Mouse (Mus musculus) embryonic facial prominence, embryonic 11.5 days (tissue): ENCODE results near the gene Slc4a8. TPM values are rescaled to one million over a fixed set of nuclear protein-coding genes. Genes with fewer than 3 reads are reported as not detected.

Experiments
- ATAC-seq: fragments of 200-750 bp; cut with Nextera tagmentation; replicated peaks from 2 replicates; pipeline ENCODE4 v1.8.0; 2017; ENCODE audit warnings: low read depth; ENCODE audit not compliant: insufficient number of reproducible peaks, low FRiP score, low TSS enrichment
- DNase-seq: peaks from one replicate; pipeline ENCODE4 v3.0.0-alpha.2; 2015; ENCODE audit warnings: low spot score
- H3K27ac ChIP-seq: fragments of 300-500 bp; sonication (generic); replicated peaks from 2 replicates; pipeline ENCODE4 v1.5.1; 2014; ENCODE audit warnings: mild to moderate bottlenecking, low read depth, low read length, control low read depth
- H3K27me3 ChIP-seq: fragments of 300-500 bp; sonication (generic); 2 replicates; pipeline ENCODE4 v1.6.1; 2014; ENCODE audit warnings: mild to moderate bottlenecking, low read length, moderate library complexity, mixed read lengths; ENCODE audit not compliant: control insufficient read depth, insufficient read depth
- H3K36me3 ChIP-seq: fragments of 300-500 bp; sonication (generic); replicated peaks from 2 replicates; pipeline ENCODE4 v1.6.1; 2014; ENCODE audit warnings: low read depth, mild to moderate bottlenecking, low read length, moderate library complexity, mixed read lengths; ENCODE audit not compliant: control insufficient read depth, insufficient read depth
- H3K4me1 ChIP-seq: fragments of 300-500 bp; sonication (generic); 2 replicates; pipeline ENCODE4 v1.6.1; 2014; ENCODE audit warnings: low read length, mixed read lengths; ENCODE audit not compliant: control insufficient read depth, insufficient read depth
- H3K4me2 ChIP-seq: fragments of 300-500 bp; sonication (generic); 2 replicates; pipeline ENCODE4 v1.6.1; 2014; ENCODE audit warnings: low read depth, mild to moderate bottlenecking, control low read depth, low read length, moderate library complexity
- H3K4me3 ChIP-seq: fragments of 300-500 bp; sonication (generic); 2 replicates; pipeline ENCODE4 v1.5.1; 2014; ENCODE audit warnings: low read depth, low read length, control low read depth
- H3K9ac ChIP-seq: fragments of 300-500 bp; sonication (generic); replicated peaks from 2 replicates; pipeline ENCODE4 v1.6.1; 2014; ENCODE audit warnings: mild to moderate bottlenecking, control low read depth, low read length
- H3K9me3 ChIP-seq: fragments of 300-500 bp; sonication (generic); replicated peaks from 2 replicates; pipeline ENCODE4 v1.6.1; 2016; ENCODE audit warnings: mild to moderate bottlenecking, low read length, inconsistent platforms, mixed read lengths; ENCODE audit not compliant: control insufficient read depth
- WGBS: fragments of 180-500 bp; shearing (Covaris S2); extraction: QIAGEN DNeasy Blood & Tissue Kit; methylation state at CpG from one replicate; pipeline ENCODE4 v1.1.7; 2014; 5-methylcytosine and 5-hydroxymethylcytosine counted together
- polyA plus RNA-seq: library from polyadenylated mRNA; unstranded; fragments of >200 nt; fragmentation: Nextera tagmentation; extraction: Ambion mirVana; gene quantifications from 2 replicates; pipeline ENCODE4 v1.2.1, GENCODE M21; 2014

The Slc4a8 gene
- polyA plus RNA-seq, 1 experiment from 2014 or later = 5.7 TPM

DNA sequence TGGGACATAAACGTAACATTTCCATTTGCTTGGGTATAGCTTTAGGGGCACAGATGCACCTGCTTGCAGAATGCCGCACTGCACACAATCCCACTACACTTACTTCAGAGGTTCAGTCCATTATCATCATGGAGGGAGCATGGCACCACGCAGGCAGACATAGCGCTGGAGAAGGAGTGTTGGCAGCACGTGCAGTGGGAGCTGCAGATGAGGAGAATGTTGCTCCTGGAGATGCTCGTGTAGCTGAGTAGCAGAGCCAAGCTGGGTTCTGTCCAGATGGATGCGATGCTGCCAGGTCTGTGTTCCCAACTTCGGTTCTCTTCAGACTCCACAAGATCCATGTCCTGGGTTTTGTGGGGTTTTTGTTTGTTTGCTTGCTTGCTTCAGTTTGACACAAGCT is 64.5 kb downstream of the Slc4a8 start:
- Histone ChIP-seq H3K4me2 (no peak overlapping the region), H3K4me1 (no peaks in the 10 kb centered on the region), H3K27me3 (peaks cover 5% of the 10 kb centered on the region; the same call in 1 of the 2 replicates), H3K27ac (no peak overlapping the region), H3K9me3 (no peaks in the 10 kb centered on the region), H3K9ac (no peak overlapping the region), H3K4me3 (no peak overlapping the region), H3K36me3 (no peaks in the 10 kb centered on the region)
- ATAC-seq (no peak), DNase-seq (no peak)
- WGBS = 86% methylated on average over 8 of the region's 8 CpGs

DNA sequence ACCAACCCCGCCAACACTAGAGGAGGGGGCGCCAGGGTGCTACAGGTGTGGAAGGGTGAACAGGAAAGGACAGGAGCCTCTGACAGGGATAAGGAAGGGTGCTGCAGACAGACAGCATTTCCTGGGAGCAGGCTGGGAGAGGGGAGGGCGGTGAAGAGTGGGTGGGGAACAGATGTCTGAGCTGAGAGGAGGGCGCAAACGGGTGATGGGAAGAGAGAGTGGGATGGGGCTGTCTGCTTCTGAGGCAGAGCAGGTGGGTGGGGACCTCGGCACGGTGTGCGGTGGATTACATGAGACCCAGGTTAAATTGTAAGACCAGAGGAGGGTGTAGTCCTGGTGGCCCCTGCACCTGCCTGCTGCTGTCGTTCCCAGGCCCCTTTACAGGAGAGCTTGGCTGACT is 68.2 kb downstream of the Slc4a8 start:
- Histone ChIP-seq H3K9ac (no peak overlapping the region), H3K27ac (no peak overlapping the region), H3K9me3 (no peaks in the 10 kb centered on the region), H3K4me2 (no peak overlapping the region), H3K36me3 (no peaks in the 10 kb centered on the region), H3K4me3 (no peak overlapping the region), H3K27me3 (peaks cover 5% of the 10 kb centered on the region; the same call in 1 of the 2 replicates), H3K4me1 (no peaks in the 10 kb centered on the region)
- 87% methylated on average over 9 of the region's 9 CpGs for WGBS
- no peak for DNase-seq
- ATAC-seq = no peak

DNA sequence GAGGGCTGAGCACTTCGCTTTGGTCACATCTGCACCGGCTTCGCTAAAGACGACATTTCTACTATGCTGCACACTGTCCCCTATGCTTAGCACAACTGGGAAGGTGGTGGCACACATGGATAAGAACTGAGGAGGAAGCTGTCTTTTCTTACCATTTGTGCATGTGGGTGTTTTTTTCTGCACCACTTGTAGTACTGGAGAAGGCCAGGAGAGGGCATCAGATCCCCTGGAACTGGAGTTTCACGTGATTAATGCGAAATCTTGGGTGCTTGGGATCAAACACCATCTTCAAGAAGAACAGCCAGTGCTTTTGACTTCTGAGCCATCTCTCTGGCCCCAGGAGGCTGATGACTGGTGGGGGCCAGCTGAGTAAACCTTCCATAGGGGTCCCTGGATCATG is 69.1 kb downstream of the Slc4a8 start:
- no peak overlapping the region for H3K4me2 ChIP-seq
- no peaks in the 10 kb centered on the region for H3K9me3 ChIP-seq
- WGBS = 57% methylated on average over 6 of the region's 6 CpGs
- no peak overlapping the region for H3K4me3 ChIP-seq
- no peak overlapping the region for H3K9ac ChIP-seq
- H3K4me1 ChIP-seq = no peaks in the 10 kb centered on the region
- H3K27me3 ChIP-seq = no peaks in the 10 kb centered on the region
- H3K27ac ChIP-seq = no peak overlapping the region
- H3K36me3 ChIP-seq = no peaks in the 10 kb centered on the region
- no peak for ATAC-seq
- DNase-seq = no peak

DNA sequence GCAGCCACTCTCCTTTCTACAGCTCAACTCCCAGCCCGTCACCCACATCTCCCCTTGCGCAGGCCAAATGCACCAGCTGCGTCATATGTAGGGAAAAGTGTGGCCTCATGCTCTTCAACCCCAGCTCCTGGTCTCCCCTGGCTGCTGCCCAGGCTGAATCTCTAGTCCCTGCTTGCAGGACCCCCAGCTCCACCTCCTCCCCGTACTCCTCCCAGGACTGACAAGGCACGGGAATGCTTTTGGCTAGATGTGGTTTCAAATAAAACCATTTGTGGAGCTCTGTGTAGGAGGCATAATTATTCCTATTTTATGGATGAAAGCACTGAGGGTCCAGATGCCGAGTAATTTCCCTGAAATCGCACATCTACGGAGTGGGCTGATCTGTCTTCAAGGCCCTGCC is 70.6 kb downstream of the Slc4a8 start:
- Histone ChIP-seq H3K4me2 (no peak overlapping the region), H3K36me3 (no peaks in the 10 kb centered on the region)
- WGBS = 78% methylated on average over 8 of the region's 8 CpGs

DNA sequence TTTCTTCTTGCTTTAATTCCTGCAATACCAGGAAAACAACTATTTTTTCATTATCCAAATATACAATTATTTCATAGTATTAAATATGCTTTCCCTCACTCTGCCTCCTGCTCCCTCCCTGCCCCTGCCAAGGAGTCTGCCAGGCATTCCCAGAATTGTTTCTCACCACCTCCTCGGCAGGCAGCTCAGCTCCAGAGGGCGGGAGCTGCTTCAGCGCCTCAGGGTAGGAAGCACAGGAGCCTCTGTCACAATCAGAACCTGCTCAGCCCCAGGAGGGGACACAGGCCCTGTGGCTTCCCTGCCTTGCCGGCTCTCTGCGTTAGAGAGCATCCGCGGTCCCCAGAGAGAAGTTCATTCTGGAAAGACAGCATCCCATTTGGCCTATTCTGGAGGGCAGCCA is 71.2 kb downstream of the Slc4a8 start:
- ATAC-seq (no peak), DNase-seq (no peak)
- Histone ChIP-seq H3K4me2 (no peak overlapping the region), H3K36me3 (no peaks in the 10 kb centered on the region), H3K27ac (no peak overlapping the region), H3K4me1 (no peaks in the 10 kb centered on the region), H3K9me3 (no peaks in the 10 kb centered on the region), H3K4me3 (no peak overlapping the region), H3K9ac (no peak overlapping the region), H3K27me3 (no peaks in the 10 kb centered on the region)
- 12% methylated on average over 7 of the region's 7 CpGs for WGBS

More for the DNA sequence above, 70.6 kb downstream of the Slc4a8 start:
- Histone ChIP-seq H3K27me3 (no peaks in the 10 kb centered on the region), H3K9me3 (no peaks in the 10 kb centered on the region), H3K4me1 (no peaks in the 10 kb centered on the region), H3K27ac (no peak overlapping the region), H3K9ac (no peak overlapping the region), H3K4me3 (no peak overlapping the region)
- ATAC-seq (no peak), DNase-seq (no peak)

DNA sequence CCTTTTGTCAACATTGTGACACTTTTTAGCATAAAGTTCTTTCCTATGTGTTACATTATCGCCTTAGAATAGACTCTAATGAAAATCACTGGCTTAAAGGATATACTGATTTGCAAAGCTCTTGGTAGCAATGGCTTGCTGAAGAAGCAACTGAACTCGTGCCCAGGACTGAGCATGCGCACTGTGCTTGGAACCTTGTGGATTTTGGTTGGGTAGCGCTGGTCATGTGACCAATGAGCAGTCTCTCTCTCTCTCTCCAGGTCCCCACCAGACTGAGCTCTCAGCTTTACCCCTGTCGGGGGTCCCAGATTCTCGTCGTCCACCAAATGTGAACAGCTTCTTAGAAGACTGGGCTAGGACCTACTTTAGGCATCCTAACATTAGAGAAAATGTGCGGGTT is 75.2 kb downstream of the Slc4a8 start:
- Histone ChIP-seq H3K9me3 (no peaks in the 10 kb centered on the region), H3K27ac (no peak overlapping the region), H3K9ac (no peak overlapping the region), H3K36me3 (no peaks in the 10 kb centered on the region), H3K4me2 (no peak overlapping the region), H3K4me3 (no peak overlapping the region), H3K27me3 (no peaks in the 10 kb centered on the region), H3K4me1 (no peaks in the 10 kb centered on the region)
- WGBS = 83% methylated on average over 8 of the region's 8 CpGs
- ATAC-seq (no peak), DNase-seq (no peak)

DNA sequence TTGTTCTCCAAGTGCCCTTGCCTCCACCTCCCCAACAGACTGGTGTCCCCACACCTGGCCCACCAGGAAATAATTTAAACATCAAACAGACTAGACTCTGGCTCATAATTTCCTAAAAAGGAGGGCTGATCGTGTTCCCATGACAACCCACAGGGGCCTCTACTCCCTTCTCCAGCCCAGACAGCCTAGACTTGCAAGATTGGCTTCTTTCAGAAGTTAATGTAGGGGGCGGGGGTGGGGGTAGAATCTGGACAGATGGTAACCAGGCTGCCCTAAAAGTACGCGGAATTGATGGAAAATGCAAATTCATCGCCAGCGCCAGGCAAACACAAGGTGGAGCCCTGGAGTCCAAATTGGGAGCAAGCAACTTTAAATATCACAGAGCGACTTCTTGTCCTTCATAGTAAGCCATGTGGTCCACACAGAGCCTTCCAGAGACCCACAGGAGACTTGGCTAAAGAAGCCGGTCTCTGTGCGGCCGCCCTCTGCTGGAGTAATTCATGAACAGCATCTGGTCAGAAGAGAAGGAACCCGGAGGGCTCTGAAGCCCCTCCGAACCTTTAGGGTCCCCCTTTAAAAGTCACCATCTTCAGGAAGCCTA is 77.2 kb downstream of the Slc4a8 start:
- H3K4me2 ChIP-seq = no peak overlapping the region
- WGBS = 36% methylated on average over 12 of the region's 12 CpGs
- no peak overlapping the region for H3K9ac ChIP-seq
- no peaks in the 10 kb centered on the region for H3K36me3 ChIP-seq
- no peaks in the 10 kb centered on the region for H3K27me3 ChIP-seq
- H3K4me1 ChIP-seq = no peaks in the 10 kb centered on the region
- DNase-seq (peak; percentile 73), ATAC-seq (0 out of 2 replicates have a peak, but pooled peaks have one; percentile 65)
- H3K9me3 ChIP-seq = no peaks in the 10 kb centered on the region
- no peak overlapping the region for H3K27ac ChIP-seq
- H3K4me3 ChIP-seq = no peak overlapping the region

DNA sequence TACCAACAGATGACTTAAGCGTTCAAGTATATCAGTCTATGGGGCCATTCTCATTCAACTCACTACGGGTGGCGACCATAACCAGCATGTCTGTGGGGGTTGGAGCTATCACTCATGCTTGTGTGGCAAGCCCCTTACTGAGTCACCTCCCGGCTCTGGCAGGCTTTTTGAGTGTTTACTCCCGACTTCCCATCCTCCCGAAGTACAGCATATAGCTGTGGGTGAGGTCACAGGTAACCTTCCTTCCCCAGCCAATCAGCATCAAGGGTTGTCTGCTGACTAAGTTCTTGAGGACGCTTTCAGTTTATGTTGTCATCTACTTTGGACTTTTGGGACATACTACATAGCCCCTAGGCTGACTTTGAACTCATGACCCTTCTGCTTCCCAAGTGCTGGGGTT is 82.8 kb downstream of the Slc4a8 start:
- H3K4me3 ChIP-seq = no peak overlapping the region
- peaks cover 2% of the 10 kb centered on the region; the same call in 1 of the 2 replicates for H3K4me1 ChIP-seq
- no peaks in the 10 kb centered on the region for H3K27me3 ChIP-seq
- H3K4me2 ChIP-seq = no peak overlapping the region
- H3K27ac ChIP-seq = no peak overlapping the region
- DNase-seq = no peak
- ATAC-seq = no peak
- no peaks in the 10 kb centered on the region for H3K36me3 ChIP-seq
- WGBS = 79% methylated on average over 7 of the region's 7 CpGs
- no peak overlapping the region for H3K9ac ChIP-seq
- H3K9me3 ChIP-seq = no peaks in the 10 kb centered on the region
